Mouse (Mus musculus) limb, embryonic 13.5 days (tissue): ENCODE measurements around the gene Sept12. TPM values are rescaled to one million over a fixed set of nuclear protein-coding genes. Genes with fewer than 3 reads are reported as not detected.

Experiments
- ATAC-seq: fragments of 200-750 bp; cut with Nextera tagmentation; 2 replicates; pipeline ENCODE4 v1.8.0; 2017; ENCODE audit warnings: low read depth, moderate number of reproducible peaks, moderate TSS enrichment; ENCODE audit not compliant: low FRiP score
- H3K27ac ChIP-seq: fragments of 300-500 bp; sonication (generic); 2 replicates; pipeline ENCODE4 v1.5.1; 2015; ENCODE audit warnings: inconsistent platforms, mild to moderate bottlenecking, moderate library complexity
- H3K27me3 ChIP-seq: fragments of 300-500 bp; sonication (generic); 2 replicates; pipeline ENCODE4 v1.6.1; 2015; ENCODE audit warnings: mild to moderate bottlenecking, inconsistent platforms
- H3K36me3 ChIP-seq: fragments of 300-500 bp; sonication (generic); 2 replicates; pipeline ENCODE4 v1.6.1; 2015; ENCODE audit warnings: inconsistent platforms, mild to moderate bottlenecking, moderate library complexity
- H3K4me1 ChIP-seq: fragments of 300-500 bp; sonication (generic); 2 replicates; pipeline ENCODE4 v1.6.1; 2015; ENCODE audit warnings: inconsistent platforms
- H3K4me2 ChIP-seq: fragments of 300-500 bp; sonication (generic); replicated peaks from 2 replicates; pipeline ENCODE4 v1.6.1; 2015; ENCODE audit warnings: inconsistent platforms, mild to moderate bottlenecking, moderate library complexity
- H3K4me3 ChIP-seq: fragments of 300-500 bp; sonication (generic); 2 replicates; pipeline ENCODE4 v1.5.1; 2015; ENCODE audit warnings: moderate library complexity, mild to moderate bottlenecking, inconsistent platforms
- H3K9ac ChIP-seq: fragments of 300-500 bp; sonication (generic); 2 replicates; pipeline ENCODE4 v1.6.1; 2015; ENCODE audit warnings: mild to moderate bottlenecking, inconsistent platforms
- H3K9me3 ChIP-seq: fragments of 300-500 bp; sonication (generic); 2 replicates; pipeline ENCODE4 v1.6.1; 2016; ENCODE audit warnings: inconsistent platforms
- WGBS: fragments of 180-500 bp; shearing (Covaris S2); methylation state at CpG from one replicate; pipeline ENCODE4 v1.1.7; 2015; 5-methylcytosine and 5-hydroxymethylcytosine counted together
- polyA plus RNA-seq: library from polyadenylated mRNA; unstranded; fragments of >200 nt; fragmentation: Nextera tagmentation; extraction: Ambion mirVana; gene quantifications from 2 replicates; pipeline ENCODE4 v1.2.1, GENCODE M21; 2015

Sept12 gene
- polyA plus RNA-seq, 1 experiment from 2014 or later = not detected

DNA sequence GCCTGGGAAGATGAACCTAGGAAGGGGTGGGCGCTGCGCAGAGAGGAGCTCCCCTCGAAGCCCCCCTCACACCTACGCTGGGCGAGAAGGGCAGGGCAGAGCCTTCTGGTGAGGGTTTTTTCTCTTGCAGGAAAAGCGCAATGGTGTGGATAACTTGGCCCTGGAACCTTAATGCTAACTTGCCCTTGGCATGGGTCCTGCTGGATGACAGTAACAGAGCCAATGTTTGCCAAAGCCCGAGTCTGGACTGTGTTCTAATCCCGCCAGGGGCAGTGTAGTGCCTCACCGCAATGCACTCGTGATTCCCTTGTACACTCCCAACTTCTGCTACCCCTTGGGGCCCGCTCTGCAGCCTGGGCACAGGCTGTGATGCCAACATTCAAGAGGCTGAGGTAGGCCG is 10.4 kb upstream of the Sept12 start:
- no peak overlapping the region for H3K4me3 ChIP-seq
- H3K9ac ChIP-seq = no peak overlapping the region
- 79% methylated on average over 12 of the region's 12 CpGs for WGBS
- H3K27ac ChIP-seq = no peak overlapping the region
- no peak for ATAC-seq
- peaks cover 10% of the 10 kb centered on the region for H3K4me1 ChIP-seq
- H3K4me2 ChIP-seq = no peak overlapping the region
- peaks cover 16% of the 10 kb centered on the region; the same call in 1 of the 2 replicates for H3K36me3 ChIP-seq
- no peaks in the 10 kb centered on the region for H3K9me3 ChIP-seq
- H3K27me3 ChIP-seq = no peaks in the 10 kb centered on the region

DNA sequence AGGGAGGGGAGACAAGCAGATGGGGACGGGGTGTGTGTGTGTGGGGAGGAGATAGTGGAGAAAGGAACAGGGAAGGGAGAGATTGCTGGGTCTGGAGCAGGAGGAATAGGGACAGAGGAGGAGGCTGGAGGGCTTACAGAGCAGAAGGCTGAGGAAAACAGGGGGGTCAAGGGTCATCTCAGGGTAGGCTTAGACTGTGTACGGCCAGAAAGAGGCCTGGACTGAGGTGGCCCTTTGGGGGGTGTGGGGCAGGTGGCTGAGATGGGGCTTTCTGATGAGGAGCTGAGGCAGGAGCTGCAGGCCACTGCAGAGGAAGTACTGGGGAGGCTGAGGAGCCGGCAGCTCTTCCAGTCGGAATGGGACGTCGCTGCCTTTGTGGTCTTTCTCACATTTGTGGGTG is 9.8 kb upstream of the Sept12 start:
- Histone ChIP-seq H3K27ac (no peak overlapping the region), H3K4me2 (no peak overlapping the region)
- WGBS = 48% methylated on average over 6 of the region's 6 CpGs

GRCm38 (mm10) chr16:5007067-5007466 is 9.4 kb upstream of the Sept12 start, which contains the start of gene Smim22:
Gene Smim22, plus strand, starts transcription at chr16:5007288.
- H3K27me3 ChIP-seq = no peaks in the 10 kb centered on the region
- no peak within 1 kb of the TSS for H3K9ac ChIP-seq
- WGBS = 38% methylated on average over 5 of the region's 5 CpGs
- peaks cover 1% of the 10 kb centered on the region for H3K4me1 ChIP-seq
- no peak within 1 kb of the TSS for H3K4me2 ChIP-seq
- H3K4me3 ChIP-seq = no peak within 1 kb of the TSS
- H3K27ac ChIP-seq = no peak within 1 kb of the TSS
- peaks cover 16% of the 10 kb centered on the region; the same call in 1 of the 2 replicates for H3K36me3 ChIP-seq
- H3K9me3 ChIP-seq = no peaks in the 10 kb centered on the region
- ATAC-seq = no peak

More for the DNA sequence above, 9.8 kb upstream of the Sept12 start:
- no peak for ATAC-seq
- peaks cover 16% of the 10 kb centered on the region; the same call in 1 of the 2 replicates for H3K36me3 ChIP-seq
- no peak overlapping the region for H3K4me3 ChIP-seq
- H3K27me3 ChIP-seq = no peaks in the 10 kb centered on the region
- H3K4me1 ChIP-seq = peaks cover 6% of the 10 kb centered on the region
- no peaks in the 10 kb centered on the region for H3K9me3 ChIP-seq
- H3K9ac ChIP-seq = no peak overlapping the region

- Histone ChIP-seq H3K4me1 (peaks cover 5% of the 10 kb centered on the region; the same call in 1 of the 2 replicates), H3K27me3 (no peaks in the 10 kb centered on the region), H3K27ac (no peak overlapping the region), H3K9me3 (no peaks in the 10 kb centered on the region), H3K36me3 (no peaks in the 10 kb centered on the region), H3K4me2 (no peak overlapping the region), H3K9ac (no peak overlapping the region), H3K4me3 (no peak overlapping the region)
- 66% methylated on average over 3 of the region's 3 CpGs for WGBS
- ATAC-seq = no peak
Measured at GRCm38 (mm10) chr16:5000611-5001010, 3.0 kb upstream of the Sept12 start.

DNA sequence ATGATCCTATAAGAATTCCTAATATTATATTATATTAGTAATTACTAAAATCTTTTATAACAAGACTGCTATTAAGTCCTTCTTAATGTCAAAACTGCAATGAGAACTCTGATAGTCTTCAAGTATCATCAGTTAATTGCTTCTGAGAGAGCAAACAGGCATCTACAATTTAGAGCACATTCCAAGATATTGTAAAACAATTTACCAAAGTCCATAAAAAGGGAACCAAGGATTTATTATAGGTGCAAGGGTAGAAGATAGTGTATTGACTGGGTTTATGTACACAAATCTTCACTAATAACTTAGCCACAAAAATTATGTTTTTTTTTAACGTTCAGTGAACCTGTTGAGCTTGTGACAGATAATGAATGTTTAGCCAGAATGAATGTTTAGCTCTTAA is 1.3 kb upstream of the Sept12 start:
- Histone ChIP-seq H3K4me2 (no peak overlapping the region), H3K4me1 (peaks cover 5% of the 10 kb centered on the region; the same call in 1 of the 2 replicates), H3K27me3 (no peaks in the 10 kb centered on the region), H3K4me3 (no peak overlapping the region), H3K9me3 (no peaks in the 10 kb centered on the region), H3K9ac (no peak overlapping the region), H3K36me3 (no peaks in the 10 kb centered on the region), H3K27ac (no peak overlapping the region)
- WGBS = 51% methylated on average over 1 of the region's 1 CpGs
- no peak for ATAC-seq

GRCm38 (mm10) chr16:4993276-4993675 is 4.4 kb downstream of the Sept12 start:
- H3K9me3 ChIP-seq = no peaks in the 10 kb centered on the region
- ATAC-seq = no peak
- 84% methylated on average over 4 of the region's 4 CpGs for WGBS
- no peak overlapping the region for H3K9ac ChIP-seq
- no peak overlapping the region for H3K4me3 ChIP-seq
- H3K4me2 ChIP-seq = no peak overlapping the region
- no peaks in the 10 kb centered on the region for H3K27me3 ChIP-seq
- H3K4me1 ChIP-seq = peaks cover 5% of the 10 kb centered on the region; the same call in 1 of the 2 replicates
- H3K36me3 ChIP-seq = no peaks in the 10 kb centered on the region
- no peak overlapping the region for H3K27ac ChIP-seq

- no peak for ATAC-seq
- Histone ChIP-seq H3K9me3 (no peaks in the 10 kb centered on the region), H3K27me3 (no peaks in the 10 kb centered on the region), H3K9ac (no peak overlapping the region), H3K4me1 (no peaks in the 10 kb centered on the region), H3K4me3 (no peak overlapping the region), H3K36me3 (no peaks in the 10 kb centered on the region), H3K4me2 (no peak overlapping the region), H3K27ac (no peak overlapping the region)
- 90% methylated on average over 12 of the region's 12 CpGs for WGBS
Measured at GRCm38 (mm10) chr16:4984717-4985116, 12.9 kb downstream of the Sept12 start.

- Histone ChIP-seq H3K9me3 (no peaks in the 10 kb centered on the region), H3K4me2 (no peak overlapping the region), H3K27ac (no peak overlapping the region), H3K4me1 (no peaks in the 10 kb centered on the region), H3K9ac (no peak overlapping the region), H3K36me3 (no peaks in the 10 kb centered on the region), H3K27me3 (no peaks in the 10 kb centered on the region), H3K4me3 (no peak overlapping the region)
- ATAC-seq = no peak
- WGBS = 73% methylated on average over 4 of the region's 4 CpGs
Measured at GRCm38 (mm10) chr16:4979755-4980380, 17.8 kb downstream of the Sept12 start.

DNA sequence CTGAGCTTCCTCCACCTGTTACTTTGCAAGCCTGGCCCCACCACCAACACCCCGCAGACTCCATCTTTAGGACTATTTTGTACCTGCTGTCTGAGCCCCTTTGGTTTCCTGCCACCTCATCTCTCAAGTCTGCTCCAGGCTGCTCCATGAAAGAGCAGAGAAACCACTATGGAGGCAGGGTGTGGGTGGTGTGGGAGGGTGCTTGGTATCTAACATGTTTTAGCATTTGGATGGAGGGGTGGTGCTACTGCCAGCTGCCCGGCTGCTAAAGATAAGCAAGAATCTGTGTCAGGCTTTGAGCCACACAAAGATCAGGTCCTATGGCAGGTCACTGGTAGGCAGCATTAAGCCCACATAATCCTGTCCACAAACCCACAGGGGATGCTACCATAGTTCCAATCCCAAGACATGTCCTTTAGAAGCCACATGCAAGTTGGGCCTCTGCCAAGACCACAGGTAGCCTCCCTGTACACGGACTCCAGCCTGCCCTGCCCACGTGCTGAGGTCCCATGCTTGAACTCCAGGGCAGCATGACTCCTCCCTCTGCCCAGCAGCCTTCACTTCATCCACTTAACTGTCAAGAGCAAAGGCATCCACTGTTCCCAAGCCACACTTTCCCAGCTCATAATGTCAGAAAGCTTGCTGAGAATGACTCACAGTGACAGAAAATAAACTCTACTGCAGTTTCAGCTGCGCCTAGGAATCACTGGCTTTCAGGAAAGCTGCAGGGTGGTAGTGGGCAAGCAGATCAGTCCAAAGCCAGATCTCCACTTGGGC is 19.2 kb downstream of the Sept12 start:
- Histone ChIP-seq H3K27me3 (no peaks in the 10 kb centered on the region), H3K27ac (no peak overlapping the region), H3K9me3 (no peaks in the 10 kb centered on the region), H3K9ac (no peak overlapping the region), H3K4me1 (no peaks in the 10 kb centered on the region), H3K4me2 (no peak overlapping the region), H3K4me3 (no peak overlapping the region), H3K36me3 (no peaks in the 10 kb centered on the region)
- WGBS = 66% methylated on average over 5 of the region's 5 CpGs
- ATAC-seq = no peak

GRCm38 (mm10) chr16:4976180-4976579 is 21.5 kb downstream of the Sept12 start:
- 75% methylated on average over 2 of the region's 2 CpGs for WGBS
- no peak overlapping the region for H3K27ac ChIP-seq
- no peak overlapping the region for H3K4me3 ChIP-seq
- no peak overlapping the region for H3K4me2 ChIP-seq
- H3K9ac ChIP-seq = no peak overlapping the region
- H3K4me1 ChIP-seq = no peaks in the 10 kb centered on the region
- ATAC-seq = no peak
- no peaks in the 10 kb centered on the region for H3K9me3 ChIP-seq
- no peaks in the 10 kb centered on the region for H3K27me3 ChIP-seq
- H3K36me3 ChIP-seq = no peaks in the 10 kb centered on the region

DNA sequence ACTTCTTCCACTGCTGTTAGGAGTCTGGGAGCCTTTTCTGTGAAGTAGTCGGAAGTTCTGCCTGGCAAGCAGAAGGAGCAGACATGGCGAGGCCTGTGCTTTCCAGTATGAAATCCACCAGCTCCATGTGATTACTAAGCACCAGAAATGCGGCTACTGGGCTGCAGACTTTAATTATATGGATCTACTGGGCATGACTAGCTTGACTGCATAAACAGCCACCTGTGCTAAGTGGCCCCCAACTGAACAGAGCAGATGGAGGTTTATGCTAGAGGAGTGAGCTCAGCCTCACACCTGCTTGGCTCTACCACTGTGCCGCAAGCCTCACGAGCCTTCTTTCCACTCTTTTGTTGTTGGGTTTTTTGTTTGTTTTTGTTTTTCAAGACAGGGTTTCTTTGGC is 23.1 kb downstream of the Sept12 start:
- no peaks in the 10 kb centered on the region for H3K36me3 ChIP-seq
- ATAC-seq = no peak
- no peak overlapping the region for H3K9ac ChIP-seq
- no peak overlapping the region for H3K4me3 ChIP-seq
- no peaks in the 10 kb centered on the region for H3K4me1 ChIP-seq
- no peak overlapping the region for H3K4me2 ChIP-seq
- no peaks in the 10 kb centered on the region for H3K27me3 ChIP-seq
- no peak overlapping the region for H3K27ac ChIP-seq
- H3K9me3 ChIP-seq = no peaks in the 10 kb centered on the region
- WGBS = 77% methylated on average over 5 of the region's 5 CpGs

GRCm38 (mm10) chr16:4971626-4972025 is 26.0 kb downstream of the Sept12 start:
- WGBS = 75% methylated on average over 4 of the region's 4 CpGs
- H3K27ac ChIP-seq = no peak overlapping the region

More at GRCm38 (mm10) chr16:4971626-4972025, 26.0 kb downstream of the Sept12 start:
- H3K4me3 ChIP-seq = no peak overlapping the region
- no peak for ATAC-seq
- no peaks in the 10 kb centered on the region for H3K36me3 ChIP-seq
- no peak overlapping the region for H3K4me2 ChIP-seq
- H3K4me1 ChIP-seq = no peaks in the 10 kb centered on the region
- H3K27me3 ChIP-seq = no peaks in the 10 kb centered on the region
- H3K9me3 ChIP-seq = no peaks in the 10 kb centered on the region
- H3K9ac ChIP-seq = no peak overlapping the region
